29 mouse cellular contexts compared by ENCODE assay signal in the genomic region with DNA sequence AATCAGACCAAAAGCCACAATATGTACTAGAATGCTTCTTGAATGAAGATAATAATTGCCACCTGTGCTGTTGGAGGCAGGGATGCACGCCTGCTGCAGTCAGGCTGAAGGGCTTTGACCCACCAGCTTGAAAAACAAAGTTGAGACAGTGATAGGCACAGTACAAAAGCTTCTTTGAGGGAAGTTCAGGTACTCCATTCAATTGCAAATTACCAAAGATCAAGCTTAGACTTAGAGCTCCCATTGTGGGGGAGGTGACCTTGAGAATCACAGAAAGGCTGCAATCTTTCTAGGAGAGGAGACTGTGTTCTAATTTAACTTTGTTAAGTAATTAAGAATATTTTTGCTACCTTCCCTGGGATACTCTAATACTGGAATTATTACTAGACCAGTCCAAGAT. TPM values are rescaled to one million over a fixed set of nuclear protein-coding genes. Genes with fewer than 3 reads are reported as not detected.
DNase-seq lines count a peak whose midpoint lies in the region; ATAC-seq lines count a peak whose summit lies in the region.
"Had no signal": no experiment of that assay in that cellular context is flagged by ENCODE, and none has a peak within 500 bp of the region (broad histone marks: within the 10 kb centered on the region; RNA-seq: fewer than 3 reads in every experiment).

No protein-coding gene starts in this region.

- H3K27me3 ChIP-seq in hindbrain, embryonic 16.5 days (replicated peaks; ENCODE audit: control insufficient read depth, insufficient read depth, low read length): no peaks in the 10 kb centered on the region
- H3K27me3 ChIP-seq: embryonic facial prominence, embryonic 13.5 days; embryonic facial prominence, embryonic 15.5 days; forebrain, embryonic 12.5 days; Patski had no signal

- H3K27ac ChIP-seq in hindbrain, embryonic 16.5 days (ENCODE audit: low read depth, low read length): no peak overlapping the region
- H3K27ac ChIP-seq: embryonic facial prominence, embryonic 13.5 days; embryonic facial prominence, embryonic 15.5 days; forebrain, embryonic 10.5 days; forebrain, embryonic 12.5 days had no signal

- DNase-seq in ES-CJ7 (ENCODE audit: low read depth, low spot score) (peak; percentile 86), R1 (ENCODE audit: low read depth, low spot score) (peak; percentile 94)
- DNase-seq in gastrocnemius, postnatal 36 days: no peak
- DNase-seq in layer of hippocampus, adult 18-20 months (ENCODE audit: low spot score in 2 of 2): no peak
- DNase-seq: adrenal gland, adult 8-10 months; adrenal gland, postnatal 14 days; adrenal gland, postnatal 36 days; cerebellum, adult 11-12 months; cerebellum, adult 2 months; cerebellum, adult 9-10 months; cerebellum, postnatal 10 days; cerebellum, postnatal 36 days; embryo, embryonic 11 days had no signal

- no peaks in the 10 kb centered on the region for H3K4me1 ChIP-seq in hindbrain, embryonic 16.5 days (ENCODE audit: control insufficient read depth, insufficient read depth, low read depth, low read length)
- H3K4me1 ChIP-seq: embryonic facial prominence, embryonic 13.5 days; embryonic facial prominence, embryonic 15.5 days; forebrain, embryonic 10.5 days; forebrain, embryonic 12.5 days had no signal

- no peak overlapping the region for H3K4me3 ChIP-seq in hindbrain, embryonic 16.5 days (ENCODE audit: low read length)
- H3K4me3 ChIP-seq: embryonic facial prominence, embryonic 13.5 days; embryonic facial prominence, embryonic 15.5 days; erythroblast, embryonic 14.5 days; forebrain, embryonic 10.5 days; forebrain, embryonic 12.5 days had no signal

- WGBS in hindbrain, embryonic 16.5 days: 70% methylated on average over 1 of the region's 1 CpGs

- H3K4me2 ChIP-seq in hindbrain, embryonic 16.5 days (ENCODE audit: low read length): no peak overlapping the region
- H3K4me2 ChIP-seq: embryonic facial prominence, embryonic 13.5 days; embryonic facial prominence, embryonic 15.5 days; forebrain, embryonic 12.5 days had no signal

- H3K36me3 ChIP-seq in hindbrain, embryonic 16.5 days (ENCODE audit: control insufficient read depth, insufficient read depth, low read length): no peaks in the 10 kb centered on the region
- H3K36me3 ChIP-seq: embryonic facial prominence, embryonic 13.5 days; embryonic facial prominence, embryonic 15.5 days; forebrain, embryonic 10.5 days; forebrain, embryonic 12.5 days; G1E had no signal

- peaks cover 13% of the 10 kb centered on the region for H3K9me3 ChIP-seq in hindbrain, embryonic 16.5 days (ENCODE audit: control insufficient read depth, low read length)
- H3K9me3 ChIP-seq: embryonic facial prominence, embryonic 15.5 days; G1E had no signal

- H3K9ac ChIP-seq in hindbrain, embryonic 16.5 days (ENCODE audit: low read depth, low read length): no peak overlapping the region
- H3K9ac ChIP-seq: embryonic facial prominence, embryonic 13.5 days; embryonic facial prominence, embryonic 15.5 days; forebrain, embryonic 12.5 days had no signal

- no peak for ATAC-seq in hindbrain, embryonic 16.5 days
- ATAC-seq: activated CD4-positive, CD25-positive, alpha-beta regulatory T cell, adult 4 months; forebrain, embryonic 14.5 days; forebrain, embryonic 16.5 days; Patski had no signal

- intact Hi-C loops in gastrocnemius, postnatal 36 days (cut with DNase I): no loop called here

RNA-seq across cellular contexts. Expression of gene Gm9513, which starts 20.4 kb away (rescaled TPM):
- total RNA-seq in gastrocnemius, postnatal 36 days (2021): not detected
- not detected for total RNA-seq in layer of hippocampus, adult 18-20 months (2021)
- polyA plus RNA-seq in hindbrain, embryonic 16.5 days (2015; fragmentation: Nextera tagmentation; extraction: Ambion mirVana): not detected in 2 replicates
- total RNA-seq: adrenal gland, adult 18-20 months; adrenal gland, adult 8-10 months; adrenal gland, postnatal 14 days; adrenal gland, postnatal 36 days; common myeloid progenitor, adult 5-6 weeks; G1E had no signal
- polyA plus RNA-seq: activated CD4-positive, CD25-positive, alpha-beta regulatory T cell, adult 4 months; C2C12; cerebellum, adult 2 months; embryonic facial prominence, embryonic 11.5 days; embryonic facial prominence, embryonic 13.5 days; embryonic facial prominence, embryonic 15.5 days; erythroblast, embryonic 14.5 days; forebrain, embryonic 10.5 days; forebrain, embryonic 12.5 days; forebrain, embryonic 14.5 days; forebrain, embryonic 16.5 days; frontal cortex, adult 2 months; G1E; Patski had no signal

RNA-seq across cellular contexts. Expression of gene Gm5615, which starts 45.9 kb away (rescaled TPM):
- not detected for total RNA-seq in gastrocnemius, postnatal 36 days (2021)
- total RNA-seq in layer of hippocampus, adult 18-20 months (2021): not detected
- not detected in 2 replicates for polyA plus RNA-seq in hindbrain, embryonic 16.5 days (2015; fragmentation: Nextera tagmentation; extraction: Ambion mirVana)
- total RNA-seq: adrenal gland, adult 18-20 months; adrenal gland, adult 8-10 months; adrenal gland, postnatal 14 days; adrenal gland, postnatal 36 days; common myeloid progenitor, adult 5-6 weeks; G1E had no signal
- polyA plus RNA-seq: activated CD4-positive, CD25-positive, alpha-beta regulatory T cell, adult 4 months; C2C12; cerebellum, adult 2 months; embryonic facial prominence, embryonic 11.5 days; embryonic facial prominence, embryonic 13.5 days; embryonic facial prominence, embryonic 15.5 days; erythroblast, embryonic 14.5 days; forebrain, embryonic 10.5 days; forebrain, embryonic 12.5 days; forebrain, embryonic 14.5 days; forebrain, embryonic 16.5 days; frontal cortex, adult 2 months; G1E; Patski had no signal

Comparison
In these comparisons a context has a peak if more than half of its experiments do, and no peak if none do; other contexts are left out.
1. DNase-seq: peak in ES-CJ7 (single experiment) and R1 (single experiment); none in gastrocnemius, postnatal 36 days (0 of 2) and layer of hippocampus, adult 18-20 months (0 of 2).